Mouse (Mus musculus): ENCODE data around the gene Rc3h2. TPM values are rescaled to one million over a fixed set of nuclear protein-coding genes. Genes with fewer than 3 reads are reported as not detected.

The Rc3h2 gene
- total RNA-seq (2014; rRNA removed), result 43.0 and 47.9 TPM in 2 replicates
- 10.7 and 11.3 TPM in 2 replicates for polyA plus RNA-seq (2015; fragmentation: Nextera tagmentation; extraction: Ambion mirVana)

DNA sequence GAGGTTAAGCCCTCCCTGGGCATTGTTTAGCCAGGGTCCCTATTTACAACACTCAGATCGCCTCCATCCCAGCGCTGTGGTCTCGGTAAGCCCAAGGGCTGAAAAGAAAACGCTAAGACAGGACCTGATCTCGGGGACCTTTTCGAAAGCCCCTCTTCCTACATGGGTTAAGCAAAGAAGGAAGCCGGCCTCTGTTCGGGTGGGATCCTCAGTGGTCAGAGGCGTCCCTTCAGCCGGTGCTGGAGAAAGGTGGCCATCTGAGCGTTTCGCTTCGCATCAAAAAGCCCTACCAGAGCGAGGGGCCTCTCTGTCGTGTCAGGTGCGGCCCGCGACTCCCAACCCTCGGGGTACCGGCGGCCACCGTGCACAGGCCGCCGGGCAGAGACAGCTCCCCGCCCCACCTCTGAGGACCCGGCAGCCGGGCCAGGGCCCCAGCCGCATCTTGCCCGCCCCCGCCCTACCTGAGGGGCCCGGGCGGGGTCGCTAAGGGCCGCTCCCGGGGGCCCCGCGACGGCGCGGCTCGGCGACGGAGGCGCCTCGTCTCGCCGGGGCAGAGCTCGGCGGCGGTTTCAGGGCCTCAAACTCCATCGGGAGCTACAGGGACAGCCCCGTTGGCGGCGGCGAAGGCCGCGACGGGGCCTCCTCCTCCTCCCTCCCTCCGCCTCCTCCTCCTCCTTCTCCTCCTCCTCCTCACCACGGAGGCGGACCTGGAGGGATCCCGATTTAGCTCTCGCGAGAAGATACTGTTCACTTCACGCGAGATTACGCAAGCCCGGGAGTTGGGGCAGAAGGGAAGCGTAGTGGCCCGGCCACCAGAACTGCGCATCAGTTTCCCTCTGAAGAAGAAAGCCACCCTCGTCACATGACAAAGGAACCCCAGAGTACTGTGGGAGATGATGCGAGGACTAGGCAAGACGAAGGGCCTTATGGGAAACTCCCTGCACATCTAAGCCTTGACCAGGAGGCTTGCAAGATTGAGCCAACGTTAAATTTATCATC lies at the start of gene Rc3h2:
Gene Rc3h2 (minus strand): TSS at position 598 of the 999 bp plus-strand sequence.
- Histone ChIP-seq H3K36me3 (ENCODE audit: insufficient read depth, low read length) (no peaks in the 10 kb centered on the region; the same call in 1 of the 2 replicates), H3K9me3 (ENCODE audit: low read length) (no peaks in the 10 kb centered on the region), H3K9ac (replicated peaks; ENCODE audit: low read length) (peak within 1 kb of the TSS; percentile 98), H3K4me3 (ENCODE audit: low read length) (peak within 1 kb of the TSS; percentile 96), H3K4me1 (ENCODE audit: insufficient read depth, low read length) (peaks cover 14% of the 10 kb centered on the region; the same call in 1 of the 2 replicates), H3K4me2 (ENCODE audit: low read depth, low read length) (peak within 1 kb of the TSS; percentile 66), H3K27ac (peak within 1 kb of the TSS; percentile 97), H3K27me3 (ENCODE audit: insufficient read depth, low read length) (no peaks in the 10 kb centered on the region)
- no peak for TF ChIP-seq CTCF (IDR thresholded peaks at IDR 0.05; ENCODE audit: low read depth)
- peak; percentile 100 for ATAC-seq
- WGBS, result under 1% methylated on average over 54 of the region's 75 CpGs
- DNase-seq (ENCODE audit: low spot score), result peak; percentile 98

DNA sequence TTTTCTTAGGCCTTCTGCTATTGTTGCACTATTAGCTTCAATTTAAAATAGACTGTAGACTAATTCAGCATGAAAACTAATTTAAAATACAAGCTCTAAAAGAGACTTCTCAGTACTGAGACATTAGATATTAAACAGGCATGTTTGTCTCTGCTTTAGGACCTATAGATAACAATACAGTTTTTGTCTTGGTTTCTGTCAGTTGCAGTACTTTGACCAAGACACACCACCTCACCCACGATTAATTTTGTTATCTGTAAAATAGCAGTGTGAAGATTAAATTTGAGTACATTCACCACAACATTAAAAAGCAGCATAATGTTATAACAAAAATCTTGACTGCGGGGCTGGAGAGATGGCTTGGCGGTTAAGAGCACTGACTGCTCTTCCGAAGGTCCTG lies 43.6 kb upstream of the Rc3h2 start:
- TF ChIP-seq CTCF (IDR thresholded peaks at IDR 0.05; ENCODE audit: low read depth), result no peak
- Histone ChIP-seq H3K9ac (replicated peaks; ENCODE audit: low read length) (no peak overlapping the region), H3K27me3 (ENCODE audit: insufficient read depth, low read length) (no peaks in the 10 kb centered on the region), H3K27ac (no peak overlapping the region), H3K4me2 (ENCODE audit: low read depth, low read length) (no peak overlapping the region), H3K4me3 (ENCODE audit: low read length) (no peak overlapping the region), H3K9me3 (ENCODE audit: low read length) (no peaks in the 10 kb centered on the region), H3K4me1 (ENCODE audit: insufficient read depth, low read length) (no peaks in the 10 kb centered on the region), H3K36me3 (ENCODE audit: insufficient read depth, low read length) (no peaks in the 10 kb centered on the region; the same call in 1 of the 2 replicates)
- ATAC-seq, result no peak
- WGBS, result 92% methylated on average over 4 of the region's 4 CpGs
- no peak for DNase-seq (ENCODE audit: low spot score)

DNA sequence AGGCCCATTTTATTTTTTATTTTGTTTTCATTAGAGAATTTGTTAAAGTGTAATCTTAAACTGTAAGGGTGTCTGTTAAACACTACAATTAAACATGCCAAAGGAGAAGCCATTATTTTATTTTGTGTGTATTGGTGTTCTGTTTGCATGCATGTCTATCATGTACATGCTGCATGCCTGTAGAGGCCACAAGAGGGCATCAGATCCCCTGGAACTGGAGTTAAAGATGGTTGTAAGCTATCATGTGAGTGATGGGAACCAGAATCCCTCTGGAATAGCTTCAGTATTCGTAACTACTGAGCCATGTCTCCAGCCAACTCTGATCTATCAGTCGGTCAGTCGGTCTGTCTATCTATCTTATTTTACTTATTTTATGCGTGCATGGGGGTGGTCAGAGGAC lies 38.0 kb upstream of the Rc3h2 start:
- Histone ChIP-seq H3K27ac (no peak overlapping the region), H3K4me2 (ENCODE audit: low read depth, low read length) (no peak overlapping the region), H3K36me3 (ENCODE audit: insufficient read depth, low read length) (no peaks in the 10 kb centered on the region), H3K9ac (replicated peaks; ENCODE audit: low read length) (no peak overlapping the region), H3K9me3 (ENCODE audit: low read length) (no peaks in the 10 kb centered on the region), H3K27me3 (ENCODE audit: insufficient read depth, low read length) (no peaks in the 10 kb centered on the region), H3K4me1 (ENCODE audit: insufficient read depth, low read length) (no peaks in the 10 kb centered on the region), H3K4me3 (ENCODE audit: low read length) (no peak overlapping the region)
- no peak for DNase-seq (ENCODE audit: low spot score)
- TF ChIP-seq CTCF (IDR thresholded peaks at IDR 0.05; ENCODE audit: low read depth), result peak; percentile 20; the same call in 1 of the 2 replicates
- ATAC-seq, result no peak
- 96% methylated on average over 4 of the region's 4 CpGs for WGBS

DNA sequence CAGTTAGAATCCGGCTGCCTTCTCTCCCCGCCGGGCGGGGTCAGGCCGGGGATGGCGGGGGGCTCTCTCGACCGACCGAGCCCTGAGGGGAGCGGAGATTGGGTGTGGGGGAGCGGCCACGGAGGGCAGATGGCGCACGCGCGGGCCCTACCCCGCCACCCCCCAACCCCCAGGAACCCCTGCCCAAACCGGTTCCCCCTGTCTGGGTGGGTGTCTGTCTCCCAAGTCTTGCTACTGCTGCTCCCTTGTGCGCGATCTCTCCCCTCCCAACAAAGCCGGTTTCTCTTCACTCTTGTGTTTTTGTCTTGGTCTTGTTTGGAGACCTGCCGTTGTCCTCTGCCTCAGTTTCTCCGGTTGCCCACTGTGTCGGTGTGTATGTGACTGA lies 29.7 kb upstream of the Rc3h2 start:
- no peaks in the 10 kb centered on the region for H3K9me3 ChIP-seq (ENCODE audit: low read length)
- H3K36me3 ChIP-seq (ENCODE audit: insufficient read depth, low read length), result no peaks in the 10 kb centered on the region
- H3K9ac ChIP-seq (replicated peaks; ENCODE audit: low read length), result peak overlapping the region; percentile 94
- DNase-seq (ENCODE audit: low spot score), result peak; percentile 12
- H3K4me2 ChIP-seq (ENCODE audit: low read depth, low read length), result peak overlapping the region; percentile 66
- WGBS, result under 1% methylated on average over 14 of the region's 24 CpGs
- H3K4me3 ChIP-seq (ENCODE audit: low read length), result peak overlapping the region; percentile 93
- H3K27me3 ChIP-seq (ENCODE audit: insufficient read depth, low read length), result no peaks in the 10 kb centered on the region
- peak overlapping the region; percentile 91 for H3K27ac ChIP-seq
- peaks cover 3% of the 10 kb centered on the region; the same call in 1 of the 2 replicates for H3K4me1 ChIP-seq (ENCODE audit: insufficient read depth, low read length)
- peak; percentile 91 for ATAC-seq
- TF ChIP-seq CTCF (IDR thresholded peaks at IDR 0.05; ENCODE audit: low read depth), result no peak

DNA sequence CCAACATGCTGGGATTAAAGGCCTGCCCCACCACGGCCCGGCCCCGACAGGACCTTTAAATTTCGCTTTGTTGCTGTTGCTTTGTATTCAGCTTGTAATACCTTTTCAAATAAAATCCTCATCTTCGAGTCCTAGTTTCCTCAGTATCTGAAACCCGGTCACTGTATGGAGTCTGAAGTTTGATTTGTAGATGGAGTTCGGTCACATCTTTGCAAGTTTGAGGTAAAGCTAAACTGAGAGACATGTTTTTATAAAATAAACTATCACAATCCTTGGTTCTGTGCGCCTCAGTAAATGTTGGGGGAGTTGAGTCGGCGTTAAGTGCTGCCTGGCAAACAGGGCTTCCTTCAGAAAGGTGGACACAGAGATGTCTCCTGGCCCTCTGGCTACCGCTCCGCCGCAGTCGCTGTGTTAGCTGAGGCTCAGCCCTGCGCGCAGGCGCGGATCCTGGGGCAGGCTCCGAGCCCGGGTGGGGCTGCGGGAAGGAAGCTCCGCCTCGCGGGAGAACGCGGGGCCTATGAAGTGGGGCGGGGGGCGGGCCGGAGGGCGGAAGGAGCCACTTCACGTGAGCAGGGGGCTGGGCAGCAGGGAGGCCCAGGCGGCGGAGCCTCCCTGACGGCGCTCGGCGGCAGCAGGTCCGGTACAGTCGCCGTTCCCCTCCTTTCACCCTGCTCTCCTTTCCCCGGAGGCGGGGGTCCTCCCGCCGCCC lies 29.1 kb upstream of the Rc3h2 start:
- H3K27ac ChIP-seq, result peak overlapping the region; percentile 91
- H3K4me3 ChIP-seq (ENCODE audit: low read length), result peak overlapping the region; percentile 93
- 8% methylated on average over 41 of the region's 44 CpGs for WGBS
- no peak for TF ChIP-seq CTCF (IDR thresholded peaks at IDR 0.05; ENCODE audit: low read depth)
- ATAC-seq (peak; percentile 98), DNase-seq (ENCODE audit: low spot score) (peak; percentile 98)
- H3K27me3 ChIP-seq (ENCODE audit: insufficient read depth, low read length), result no peaks in the 10 kb centered on the region
- H3K4me1 ChIP-seq (ENCODE audit: insufficient read depth, low read length), result peaks cover 3% of the 10 kb centered on the region; the same call in 1 of the 2 replicates
- peak overlapping the region; percentile 94 for H3K9ac ChIP-seq (replicated peaks; ENCODE audit: low read length)
- H3K4me2 ChIP-seq (ENCODE audit: low read depth, low read length), result peak overlapping the region; percentile 66
- no peaks in the 10 kb centered on the region for H3K9me3 ChIP-seq (ENCODE audit: low read length)
- no peaks in the 10 kb centered on the region for H3K36me3 ChIP-seq (ENCODE audit: insufficient read depth, low read length)

Measured in hindbrain, postnatal 0 days (tissue).